Mouse (Mus musculus): ENCODE data around the gene Dhx15. TPM values are rescaled to one million over a fixed set of nuclear protein-coding genes. Genes with fewer than 3 reads are reported as not detected.
A peak's percentile ranks its signal among the peaks of the same experiment; 100 is the strongest.
"Not testable (repeated sequence)": the region's sequence is repeated elsewhere in the genome, so short reads cannot be mapped to it uniquely, and the experiment has no call there.

Dhx15 gene
- polyA plus RNA-seq (2015; fragmentation: Nextera tagmentation; extraction: Ambion mirVana) = 166 and 171 TPM in 2 replicates

DNA sequence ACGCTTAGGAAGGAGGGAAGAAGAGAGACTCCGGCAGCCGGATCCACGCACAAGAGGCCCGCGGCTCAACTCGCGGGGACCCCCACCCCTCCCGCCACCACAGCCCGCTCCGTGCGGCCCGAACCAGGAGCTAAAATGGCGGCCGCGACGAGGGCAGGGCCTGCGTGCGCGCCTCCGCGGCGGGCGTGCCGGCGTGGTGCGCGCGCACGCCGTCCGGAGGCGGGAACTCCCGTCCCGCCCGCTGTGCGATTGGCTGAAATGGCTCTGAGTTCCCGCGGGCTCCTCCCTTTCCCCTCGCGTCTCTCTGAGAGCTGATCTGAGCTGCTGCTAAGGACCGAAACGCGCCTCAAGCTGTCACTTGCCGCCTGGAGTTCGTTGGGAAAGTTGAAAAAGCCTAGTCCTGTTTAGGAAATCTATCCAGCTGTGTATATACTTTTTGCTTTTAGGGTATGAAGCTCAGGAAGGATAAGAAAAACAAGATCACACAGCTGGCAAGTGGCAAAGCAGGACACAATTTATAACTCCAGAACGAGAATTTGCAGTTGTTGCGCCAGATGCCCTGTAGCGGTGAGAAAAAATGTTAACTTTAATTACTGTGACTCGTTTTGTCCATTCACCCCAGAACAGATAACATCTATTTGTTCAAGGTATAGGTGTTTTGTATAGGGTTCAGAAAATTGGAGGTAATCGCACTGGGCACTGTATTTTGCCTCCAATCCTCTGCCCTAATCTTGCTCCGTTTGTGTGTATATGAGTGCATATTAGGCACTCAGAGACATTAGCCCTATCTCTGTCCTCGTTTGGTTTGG is at the start of gene Dhx15:
Gene Dhx15 (minus strand): TSS at position 144 of the 809 bp plus-strand sequence.
- Histone ChIP-seq H3K27ac (peak within 1 kb of the TSS; percentile 89), H3K36me3 (no peaks in the 10 kb centered on the region), H3K4me1 (peaks cover 18% of the 10 kb centered on the region), H3K4me3 (peak within 1 kb of the TSS; percentile 58), H3K9ac (peak within 1 kb of the TSS; percentile 94), H3K27me3 (no peaks in the 10 kb centered on the region), H3K9me3 (no peaks in the 10 kb centered on the region), H3K4me2 (peak within 1 kb of the TSS; percentile 75)
- under 1% methylated on average over 52 of the region's 53 CpGs for WGBS
- peak; percentile 98 for ATAC-seq (ENCODE audit: borderline replicate concordance, extremely low read depth, low FRiP score, low TSS enrichment)

DNA sequence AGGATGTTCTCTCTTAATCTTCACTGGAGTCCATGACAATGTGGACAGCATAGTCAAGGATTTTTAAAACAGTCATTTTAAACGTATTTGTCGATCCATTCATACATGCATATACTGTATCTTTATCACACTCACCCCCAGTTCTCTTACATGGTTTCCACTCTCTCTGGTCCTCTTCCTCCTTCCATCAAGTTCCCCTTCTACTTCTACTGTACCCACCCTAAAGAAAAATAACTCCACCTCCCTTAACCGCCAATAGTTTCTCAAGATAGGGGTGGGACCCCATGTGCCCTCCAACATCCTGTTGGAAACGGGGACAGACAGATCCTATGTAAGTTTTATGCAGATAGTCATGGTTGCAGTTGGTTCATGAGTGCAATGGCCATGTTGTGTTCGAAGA is 48.6 kb upstream of the Dhx15 start:
- no peaks in the 10 kb centered on the region for H3K36me3 ChIP-seq
- 85% methylated on average over 5 of the region's 5 CpGs for WGBS
- no peak overlapping the region for H3K4me3 ChIP-seq
- no peak for ATAC-seq (ENCODE audit: borderline replicate concordance, extremely low read depth, low FRiP score, low TSS enrichment)
- H3K9ac ChIP-seq = no peak overlapping the region
- H3K4me2 ChIP-seq = no peak overlapping the region
- H3K27me3 ChIP-seq = no peaks in the 10 kb centered on the region
- no peaks in the 10 kb centered on the region for H3K9me3 ChIP-seq
- H3K4me1 ChIP-seq = peaks cover 11% of the 10 kb centered on the region
- no peak overlapping the region for H3K27ac ChIP-seq

DNA sequence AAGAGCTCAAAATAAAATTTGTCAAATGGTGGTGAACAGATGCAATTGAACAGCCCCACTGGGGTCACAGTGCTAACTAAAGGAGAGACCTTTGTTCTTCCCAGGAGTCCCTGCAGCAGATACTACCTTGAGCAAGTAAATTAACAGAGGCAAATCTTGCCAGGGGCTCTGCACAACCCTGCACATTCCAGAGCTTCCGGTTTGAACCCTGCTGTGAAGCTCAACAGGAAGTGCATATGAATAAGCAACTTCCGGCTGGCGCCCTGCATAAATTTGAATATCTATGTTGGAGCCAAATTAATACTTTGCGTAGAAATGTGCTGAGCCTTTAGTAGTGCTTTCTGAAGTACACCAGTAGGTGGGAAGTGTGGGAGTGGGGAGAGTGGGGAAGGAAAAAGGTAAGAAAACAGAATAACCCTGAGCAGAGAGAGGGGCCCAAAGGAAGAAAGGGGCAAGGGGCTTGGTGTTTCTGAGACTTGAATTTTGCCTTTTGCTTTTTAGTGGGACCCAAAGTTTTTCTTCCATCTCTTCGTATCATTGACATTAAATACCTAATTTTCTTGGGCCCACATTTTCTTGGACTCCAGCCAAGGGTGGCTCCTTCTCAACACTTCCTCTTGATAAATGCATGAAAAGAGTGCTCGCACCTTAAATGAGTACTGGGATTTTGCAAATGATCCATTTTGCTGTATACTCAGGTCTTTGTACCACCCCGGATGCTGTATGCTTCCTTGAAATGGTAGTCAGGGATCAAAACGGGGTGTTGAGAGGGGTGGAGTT is 47.8 kb upstream of the Dhx15 start:
- no peaks in the 10 kb centered on the region for H3K27me3 ChIP-seq
- H3K27ac ChIP-seq = no peak overlapping the region
- H3K9me3 ChIP-seq = no peaks in the 10 kb centered on the region
- no peaks in the 10 kb centered on the region for H3K36me3 ChIP-seq
- no peak overlapping the region for H3K9ac ChIP-seq
- H3K4me2 ChIP-seq = no peak overlapping the region
- peaks cover 11% of the 10 kb centered on the region for H3K4me1 ChIP-seq
- 53% methylated on average over 8 of the region's 8 CpGs for WGBS
- no peak; the same call in 1 of the 2 replicates for ATAC-seq (ENCODE audit: borderline replicate concordance, extremely low read depth, low FRiP score, low TSS enrichment)
- H3K4me3 ChIP-seq = no peak overlapping the region

- H3K4me2 ChIP-seq; H3K9me3 ChIP-seq; H3K27me3 ChIP-seq; H3K27ac ChIP-seq; H3K9ac ChIP-seq; H3K36me3 ChIP-seq; ATAC-seq (ENCODE audit: borderline replicate concordance, extremely low read depth, low FRiP score, low TSS enrichment); H3K4me3 ChIP-seq: not testable (repeated sequence)
- peaks cover 11% of the 10 kb centered on the region for H3K4me1 ChIP-seq
- WGBS = 86% methylated on average over 6 of the region's 6 CpGs
These were observed 46.3 kb upstream of the Dhx15 start for GRCm38 (mm10) chr5:52236585-52236984.

GRCm38 (mm10) chr5:52234570-52234969 is 44.3 kb upstream of the Dhx15 start:
- Histone ChIP-seq H3K36me3 (no peaks in the 10 kb centered on the region), H3K9me3 (no peaks in the 10 kb centered on the region), H3K4me2 (no peak overlapping the region), H3K9ac (no peak overlapping the region), H3K27ac (no peak overlapping the region), H3K4me3 (no peak overlapping the region), H3K27me3 (no peaks in the 10 kb centered on the region), H3K4me1 (peaks cover 11% of the 10 kb centered on the region)
- WGBS = 47% methylated on average over 7 of the region's 7 CpGs
- ATAC-seq (ENCODE audit: borderline replicate concordance, extremely low read depth, low FRiP score, low TSS enrichment) = no peak

DNA sequence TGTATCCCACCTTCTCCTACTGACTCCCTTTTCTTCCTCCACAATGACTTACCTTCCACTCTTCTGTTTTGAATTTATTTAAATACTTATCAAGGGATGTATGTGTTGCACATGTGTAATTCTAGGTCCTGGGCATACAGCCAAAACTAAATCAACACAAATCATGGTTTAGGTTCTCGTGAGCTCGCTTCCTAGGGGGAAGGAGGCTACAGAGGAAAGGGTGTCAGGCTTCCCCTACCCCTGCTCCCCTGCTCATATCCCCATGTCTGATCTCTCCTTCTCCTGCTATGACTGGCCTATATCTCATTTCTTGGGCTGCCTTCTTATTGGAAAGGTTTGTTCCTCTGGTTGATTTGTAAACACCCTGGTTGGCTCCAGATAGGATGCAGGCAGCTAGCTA is 43.6 kb upstream of the Dhx15 start:
- no peak overlapping the region for H3K4me2 ChIP-seq
- H3K27ac ChIP-seq = no peak overlapping the region
- H3K9ac ChIP-seq = no peak overlapping the region
- H3K9me3 ChIP-seq = no peaks in the 10 kb centered on the region
- no peaks in the 10 kb centered on the region for H3K36me3 ChIP-seq
- 8% methylated on average over 2 of the region's 2 CpGs for WGBS
- no peak for ATAC-seq (ENCODE audit: borderline replicate concordance, extremely low read depth, low FRiP score, low TSS enrichment)
- H3K4me1 ChIP-seq = peaks cover 11% of the 10 kb centered on the region
- H3K4me3 ChIP-seq = no peak overlapping the region
- no peaks in the 10 kb centered on the region for H3K27me3 ChIP-seq

DNA sequence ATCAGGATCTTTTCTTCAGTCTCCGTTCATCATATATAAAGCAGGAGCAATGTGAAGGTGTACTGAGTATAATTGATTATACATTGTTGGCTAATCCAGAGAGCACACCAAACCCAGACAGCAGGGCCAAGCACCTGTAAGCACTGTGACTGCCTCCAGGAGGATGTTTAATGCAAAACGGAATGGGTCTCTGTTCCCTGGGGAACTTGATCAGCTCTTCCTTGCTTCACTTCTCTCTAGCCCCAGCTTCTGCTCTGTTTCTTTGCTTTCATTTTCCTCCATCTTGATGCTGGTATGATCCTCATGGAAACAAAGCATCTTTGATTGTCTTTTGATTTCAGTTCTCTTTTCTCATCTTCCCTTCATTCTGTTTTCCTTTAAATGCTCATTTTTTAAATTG is 42.3 kb upstream of the Dhx15 start:
- 73% methylated on average over 2 of the region's 2 CpGs for WGBS
- Histone ChIP-seq H3K4me3 (no peak overlapping the region), H3K4me2 (no peak overlapping the region), H3K27me3 (no peaks in the 10 kb centered on the region), H3K36me3 (no peaks in the 10 kb centered on the region), H3K27ac (no peak overlapping the region), H3K9ac (no peak overlapping the region), H3K4me1 (no peaks in the 10 kb centered on the region), H3K9me3 (no peaks in the 10 kb centered on the region)
- no peak for ATAC-seq (ENCODE audit: borderline replicate concordance, extremely low read depth, low FRiP score, low TSS enrichment)

GRCm38 (mm10) chr5:52232199-52232598 is 41.9 kb upstream of the Dhx15 start:
- WGBS = 74% methylated on average over 2 of the region's 2 CpGs
- no peaks in the 10 kb centered on the region for H3K27me3 ChIP-seq

GRCm38 (mm10) chr5:52230466-52230865 is 40.2 kb upstream of the Dhx15 start:
- H3K9me3 ChIP-seq = no peaks in the 10 kb centered on the region
- H3K4me1 ChIP-seq = no peaks in the 10 kb centered on the region
- H3K36me3 ChIP-seq = no peaks in the 10 kb centered on the region
- no peak overlapping the region for H3K9ac ChIP-seq
- H3K27ac ChIP-seq = no peak overlapping the region
- WGBS = 86% methylated on average over 7 of the region's 7 CpGs
- ATAC-seq (ENCODE audit: borderline replicate concordance, extremely low read depth, low FRiP score, low TSS enrichment) = no peak
- no peak overlapping the region for H3K4me2 ChIP-seq
- no peaks in the 10 kb centered on the region for H3K27me3 ChIP-seq
- no peak overlapping the region for H3K4me3 ChIP-seq

More at GRCm38 (mm10) chr5:52232199-52232598, 41.9 kb upstream of the Dhx15 start:
- Histone ChIP-seq H3K4me2 (no peak overlapping the region), H3K27ac (no peak overlapping the region), H3K9me3 (no peaks in the 10 kb centered on the region), H3K36me3 (no peaks in the 10 kb centered on the region), H3K9ac (no peak overlapping the region), H3K4me3 (no peak overlapping the region), H3K4me1 (no peaks in the 10 kb centered on the region)
- no peak for ATAC-seq (ENCODE audit: borderline replicate concordance, extremely low read depth, low FRiP score, low TSS enrichment)

- 61% methylated on average over 3 of the region's 3 CpGs for WGBS
- ATAC-seq (ENCODE audit: borderline replicate concordance, extremely low read depth, low FRiP score, low TSS enrichment) = no peak
- no peaks in the 10 kb centered on the region for H3K36me3 ChIP-seq
These were observed 36.4 kb upstream of the Dhx15 start for GRCm38 (mm10) chr5:52226677-52227076.

GRCm38 (mm10) chr5:52221596-52221995 is 31.3 kb upstream of the Dhx15 start:
- Histone ChIP-seq H3K27ac (no peak overlapping the region), H3K4me1 (no peaks in the 10 kb centered on the region), H3K9ac (no peak overlapping the region), H3K4me3 (no peak overlapping the region), H3K36me3 (no peaks in the 10 kb centered on the region), H3K9me3 (no peaks in the 10 kb centered on the region), H3K4me2 (no peak overlapping the region), H3K27me3 (no peaks in the 10 kb centered on the region)
- WGBS = 76% methylated on average over 5 of the region's 5 CpGs
- ATAC-seq (ENCODE audit: borderline replicate concordance, extremely low read depth, low FRiP score, low TSS enrichment) = no peak

More at GRCm38 (mm10) chr5:52226677-52227076, 36.4 kb upstream of the Dhx15 start:
- Histone ChIP-seq H3K4me3 (no peak overlapping the region), H3K27ac (no peak overlapping the region), H3K27me3 (no peaks in the 10 kb centered on the region), H3K4me2 (no peak overlapping the region), H3K9ac (no peak overlapping the region), H3K4me1 (no peaks in the 10 kb centered on the region), H3K9me3 (no peaks in the 10 kb centered on the region)
